Mouse (Mus musculus): ENCODE measurements around the gene Btbd9.

GRCm38 (mm10) chr17:30512531-30512930 is 63.8 kb downstream of the Btbd9 start:
- no peak for TF ChIP-seq CTCF (IDR thresholded peaks at IDR 0.05; ENCODE audit: extremely low read depth, insufficient read length, insufficient replicate concordance, low read depth, low read length)
- no peak for TF ChIP-seq POLR2A (IDR thresholded peaks at IDR 0.05; ENCODE audit: low read depth, low read length)

Measured in small intestine, adult 2 months (tissue).